Mouse (Mus musculus): ENCODE data around the gene Rad54l2. TPM values are rescaled to one million over a fixed set of nuclear protein-coding genes. Genes with fewer than 3 reads are reported as not detected.

The Rad54l2 gene
- polyA plus RNA-seq, 1 experiment from 2014 or later, result 12.3 TPM

DNA sequence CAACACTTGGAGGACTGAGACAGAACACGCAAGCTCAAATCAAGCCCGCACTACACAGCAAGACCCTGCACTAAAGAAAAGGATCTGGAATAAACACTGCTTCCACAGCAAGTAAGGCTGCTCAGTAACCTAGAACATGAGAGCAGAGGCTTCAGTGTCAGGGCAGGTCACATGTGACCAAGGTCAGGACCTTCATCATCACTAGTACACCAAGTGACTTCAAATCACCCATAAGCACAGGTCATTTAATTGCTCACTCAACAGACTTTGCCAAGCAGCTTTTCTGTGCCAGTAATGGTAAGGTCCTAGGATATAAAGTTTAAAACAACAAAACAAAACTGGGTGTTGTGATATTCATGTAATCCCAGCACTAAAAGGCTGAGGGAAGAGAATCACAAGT is 5.4 kb downstream of the Rad54l2 start:
- Histone ChIP-seq H3K9ac (no peak overlapping the region), H3K27ac (no peak overlapping the region), H3K36me3 (replicated peaks) (no peaks in the 10 kb centered on the region), H3K4me1 (peaks cover 12% of the 10 kb centered on the region), H3K9me3 (no peaks in the 10 kb centered on the region), H3K27me3 (no peaks in the 10 kb centered on the region), H3K4me2 (no peak overlapping the region), H3K4me3 (replicated peaks) (no peak overlapping the region)
- no peak for ATAC-seq (ENCODE audit: low FRiP score)
- 99% methylated on average over 2 of the region's 2 CpGs for WGBS

- WGBS, result 85% methylated on average over 3 of the region's 3 CpGs
These were observed 8.9 kb downstream of the Rad54l2 start for GRCm38 (mm10) chr9:106780086-106780485.

DNA sequence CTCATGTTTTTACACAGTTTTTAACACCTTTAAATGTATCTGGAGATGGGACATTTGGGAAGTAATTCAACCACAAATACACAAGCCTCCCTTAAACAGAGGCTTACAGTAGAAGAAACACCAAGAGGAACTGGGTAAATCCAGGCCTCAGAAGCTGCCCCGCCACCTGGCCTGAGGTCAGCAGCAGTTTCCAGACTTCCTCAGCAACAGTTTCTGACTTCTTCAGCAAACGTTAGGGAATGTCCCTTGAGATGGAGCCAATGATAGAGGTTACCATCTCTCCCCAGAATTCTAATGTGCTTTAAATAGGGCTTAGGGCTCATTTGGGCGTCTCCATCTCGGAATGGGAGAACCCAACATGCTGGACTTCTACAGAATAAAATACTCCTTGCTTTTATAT is 10.7 kb downstream of the Rad54l2 start:
- Histone ChIP-seq H3K27me3 (no peaks in the 10 kb centered on the region), H3K4me3 (replicated peaks) (no peak overlapping the region), H3K9ac (no peak overlapping the region), H3K9me3 (no peaks in the 10 kb centered on the region), H3K4me2 (no peak overlapping the region), H3K4me1 (no peaks in the 10 kb centered on the region), H3K27ac (no peak overlapping the region), H3K36me3 (replicated peaks) (no peaks in the 10 kb centered on the region)
- WGBS, result 93% methylated on average over 4 of the region's 4 CpGs
- no peak for ATAC-seq (ENCODE audit: low FRiP score)

More at GRCm38 (mm10) chr9:106780086-106780485, 8.9 kb downstream of the Rad54l2 start:
- no peaks in the 10 kb centered on the region for H3K36me3 ChIP-seq (replicated peaks)
- ATAC-seq (ENCODE audit: low FRiP score), result no peak
- H3K27me3 ChIP-seq, result no peaks in the 10 kb centered on the region
- no peak overlapping the region for H3K4me3 ChIP-seq (replicated peaks)
- H3K27ac ChIP-seq, result no peak overlapping the region
- H3K9me3 ChIP-seq, result no peaks in the 10 kb centered on the region
- no peak overlapping the region for H3K4me2 ChIP-seq
- no peaks in the 10 kb centered on the region for H3K4me1 ChIP-seq
- no peak overlapping the region for H3K9ac ChIP-seq

DNA sequence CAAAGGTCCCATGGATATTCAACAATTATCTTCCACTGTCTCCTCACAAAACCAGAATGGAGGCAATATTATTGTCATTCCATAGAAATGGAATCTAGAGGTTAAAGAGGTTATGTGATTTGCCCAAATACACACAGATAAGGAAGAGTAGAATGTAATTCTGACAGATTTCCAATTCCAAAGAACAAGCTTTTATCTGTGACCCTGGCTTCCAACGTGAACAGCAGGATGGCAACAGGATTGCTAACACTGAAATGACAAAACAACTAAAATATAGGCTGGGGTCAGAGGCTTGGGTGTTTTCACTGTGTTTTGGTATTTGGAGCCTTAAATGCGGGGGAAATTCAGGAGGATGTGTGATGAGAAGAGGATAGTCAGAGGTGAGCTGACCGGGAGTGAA is 11.6 kb downstream of the Rad54l2 start:
- Histone ChIP-seq H3K4me3 (replicated peaks) (no peak overlapping the region), H3K27ac (no peak overlapping the region), H3K9me3 (no peaks in the 10 kb centered on the region), H3K27me3 (no peaks in the 10 kb centered on the region), H3K4me1 (no peaks in the 10 kb centered on the region), H3K4me2 (no peak overlapping the region), H3K36me3 (replicated peaks) (no peaks in the 10 kb centered on the region), H3K9ac (no peak overlapping the region)
- no peak for ATAC-seq (ENCODE audit: low FRiP score)
- WGBS, result 89% methylated on average over 3 of the region's 3 CpGs

GRCm38 (mm10) chr9:106776116-106776515 is 12.9 kb downstream of the Rad54l2 start:
- 93% methylated on average over 1 of the region's 1 CpGs for WGBS
- H3K4me2 ChIP-seq, result no peak overlapping the region
- no peaks in the 10 kb centered on the region for H3K9me3 ChIP-seq
- no peak for ATAC-seq (ENCODE audit: low FRiP score)
- no peak overlapping the region for H3K27ac ChIP-seq
- no peaks in the 10 kb centered on the region for H3K4me1 ChIP-seq
- H3K36me3 ChIP-seq (replicated peaks), result no peaks in the 10 kb centered on the region
- no peaks in the 10 kb centered on the region for H3K27me3 ChIP-seq
- no peak overlapping the region for H3K9ac ChIP-seq
- H3K4me3 ChIP-seq (replicated peaks), result no peak overlapping the region

GRCm38 (mm10) chr9:106771770-106772169 is 17.2 kb downstream of the Rad54l2 start:
- Histone ChIP-seq H3K27me3 (no peaks in the 10 kb centered on the region), H3K27ac (no peak overlapping the region), H3K4me2 (no peak overlapping the region), H3K4me3 (replicated peaks) (no peak overlapping the region), H3K4me1 (no peaks in the 10 kb centered on the region), H3K36me3 (replicated peaks) (no peaks in the 10 kb centered on the region), H3K9me3 (no peaks in the 10 kb centered on the region), H3K9ac (no peak overlapping the region)
- 94% methylated on average over 2 of the region's 2 CpGs for WGBS
- ATAC-seq (ENCODE audit: low FRiP score), result no peak

GRCm38 (mm10) chr9:106770216-106770615 is 18.8 kb downstream of the Rad54l2 start:
- WGBS, result 86% methylated on average over 3 of the region's 3 CpGs
- no peaks in the 10 kb centered on the region for H3K4me1 ChIP-seq
- no peak overlapping the region for H3K9ac ChIP-seq
- no peaks in the 10 kb centered on the region for H3K9me3 ChIP-seq
- H3K36me3 ChIP-seq (replicated peaks), result no peaks in the 10 kb centered on the region
- no peak for ATAC-seq (ENCODE audit: low FRiP score)
- no peak overlapping the region for H3K4me3 ChIP-seq (replicated peaks)
- no peak overlapping the region for H3K27ac ChIP-seq
- H3K27me3 ChIP-seq, result no peaks in the 10 kb centered on the region
- H3K4me2 ChIP-seq, result no peak overlapping the region

DNA sequence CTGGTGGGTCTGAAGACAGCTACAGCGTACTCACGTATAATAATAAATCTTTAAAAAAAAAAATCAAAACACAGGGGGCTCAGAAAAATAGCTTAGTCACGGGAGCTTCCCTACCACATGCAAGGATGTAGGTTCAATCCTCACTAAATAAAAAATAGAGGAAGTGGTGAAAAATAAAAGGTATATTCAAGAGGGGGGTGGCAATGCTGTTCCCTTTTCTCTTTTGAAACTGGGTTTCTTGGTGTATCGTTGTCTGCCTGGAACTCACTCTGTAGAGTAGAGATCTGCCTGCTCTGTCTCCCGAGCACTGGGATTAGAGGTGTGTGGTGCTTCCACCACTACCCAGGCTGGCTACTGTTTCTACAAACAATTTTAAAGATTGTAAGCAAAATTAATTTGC is 19.2 kb downstream of the Rad54l2 start:
- H3K4me3 ChIP-seq (replicated peaks), result no peak overlapping the region
- no peaks in the 10 kb centered on the region for H3K9me3 ChIP-seq
- H3K27me3 ChIP-seq, result no peaks in the 10 kb centered on the region
- no peak for ATAC-seq (ENCODE audit: low FRiP score)
- no peaks in the 10 kb centered on the region for H3K36me3 ChIP-seq (replicated peaks)
- no peak overlapping the region for H3K4me2 ChIP-seq
- 96% methylated on average over 5 of the region's 5 CpGs for WGBS
- no peaks in the 10 kb centered on the region for H3K4me1 ChIP-seq
- H3K27ac ChIP-seq, result no peak overlapping the region
- H3K9ac ChIP-seq, result no peak overlapping the region

DNA sequence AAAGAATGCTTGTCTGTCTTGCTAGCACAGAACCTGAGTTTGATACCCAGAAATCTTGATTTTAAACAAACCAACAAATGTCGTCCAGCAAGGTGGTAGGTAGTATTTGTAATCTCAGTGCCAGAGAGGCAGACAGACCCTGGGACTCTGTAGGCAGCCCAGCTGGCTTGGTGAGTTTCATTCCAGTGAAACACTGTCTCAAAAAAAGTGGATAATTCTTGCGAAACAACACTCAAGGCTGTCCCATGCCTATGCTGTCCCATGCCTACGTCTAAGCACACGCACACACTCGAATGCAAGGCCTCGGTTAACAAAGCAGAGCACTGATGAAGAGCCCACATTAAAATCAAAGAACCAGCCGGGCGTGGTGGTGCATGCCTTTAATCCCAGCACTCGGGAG is 32.6 kb downstream of the Rad54l2 start:
- ATAC-seq (ENCODE audit: low FRiP score), result no peak
- H3K4me1 ChIP-seq, result no peaks in the 10 kb centered on the region
- no peak overlapping the region for H3K27ac ChIP-seq
- no peak overlapping the region for H3K4me2 ChIP-seq
- no peaks in the 10 kb centered on the region for H3K27me3 ChIP-seq
- no peaks in the 10 kb centered on the region for H3K9me3 ChIP-seq
- H3K9ac ChIP-seq, result no peak overlapping the region
- WGBS, result 92% methylated on average over 9 of the region's 9 CpGs
- H3K36me3 ChIP-seq (replicated peaks), result peaks cover 32% of the 10 kb centered on the region
- H3K4me3 ChIP-seq (replicated peaks), result no peak overlapping the region

- no peaks in the 10 kb centered on the region for H3K4me1 ChIP-seq
- no peak overlapping the region for H3K4me2 ChIP-seq
- no peaks in the 10 kb centered on the region for H3K9me3 ChIP-seq
- H3K4me3 ChIP-seq (replicated peaks), result no peak overlapping the region
- H3K9ac ChIP-seq, result no peak overlapping the region
- no peak for ATAC-seq (ENCODE audit: low FRiP score)
- H3K27me3 ChIP-seq, result no peaks in the 10 kb centered on the region
- peaks cover 32% of the 10 kb centered on the region for H3K36me3 ChIP-seq (replicated peaks)
- H3K27ac ChIP-seq, result no peak overlapping the region
- 93% methylated on average over 4 of the region's 4 CpGs for WGBS
These were observed 33.2 kb downstream of the Rad54l2 start for GRCm38 (mm10) chr9:106755776-106756175.

- Histone ChIP-seq H3K4me3 (replicated peaks) (no peak overlapping the region), H3K9me3 (no peaks in the 10 kb centered on the region), H3K36me3 (replicated peaks) (peaks cover 36% of the 10 kb centered on the region), H3K4me1 (no peaks in the 10 kb centered on the region), H3K9ac (no peak overlapping the region), H3K27ac (no peak overlapping the region), H3K27me3 (no peaks in the 10 kb centered on the region), H3K4me2 (no peak overlapping the region)
- no peak for ATAC-seq (ENCODE audit: low FRiP score)
- 81% methylated on average over 2 of the region's 2 CpGs for WGBS
These were observed 34.7 kb downstream of the Rad54l2 start for GRCm38 (mm10) chr9:106754311-106754710.

DNA sequence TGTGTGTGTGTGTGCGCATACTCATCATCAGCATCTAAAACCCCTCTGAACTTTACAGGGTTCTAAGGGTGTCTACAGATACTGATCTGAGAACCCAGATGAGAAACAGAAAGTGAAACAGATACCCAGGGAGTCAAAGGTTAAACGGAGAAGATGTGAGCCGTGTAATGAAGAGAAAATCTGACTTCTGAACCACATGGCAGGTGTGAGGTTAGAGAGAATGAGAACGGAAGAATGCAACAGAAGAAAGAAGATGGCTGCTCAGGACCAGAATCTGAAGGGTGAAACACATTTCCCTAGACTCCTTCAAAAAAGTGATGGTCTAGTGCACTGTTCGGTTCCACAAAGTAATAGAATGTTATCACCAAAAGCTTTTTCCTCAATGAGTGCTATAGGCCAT is 36.9 kb downstream of the Rad54l2 start:
- Histone ChIP-seq H3K9me3 (no peaks in the 10 kb centered on the region), H3K27me3 (no peaks in the 10 kb centered on the region), H3K9ac (no peak overlapping the region), H3K4me3 (replicated peaks) (no peak overlapping the region), H3K4me2 (no peak overlapping the region), H3K27ac (no peak overlapping the region), H3K4me1 (no peaks in the 10 kb centered on the region), H3K36me3 (replicated peaks) (peaks cover 28% of the 10 kb centered on the region)
- no peak for ATAC-seq (ENCODE audit: low FRiP score)
- WGBS, result 93% methylated on average over 5 of the region's 5 CpGs

GRCm38 (mm10) chr9:106739962-106740361 is 49.0 kb downstream of the Rad54l2 start:
- 97% methylated on average over 1 of the region's 1 CpGs for WGBS
- no peak for ATAC-seq (ENCODE audit: low FRiP score)
- Histone ChIP-seq H3K9me3 (no peaks in the 10 kb centered on the region), H3K4me2 (no peak overlapping the region), H3K4me1 (no peaks in the 10 kb centered on the region), H3K27me3 (no peaks in the 10 kb centered on the region), H3K27ac (no peak overlapping the region), H3K4me3 (replicated peaks) (no peak overlapping the region), H3K36me3 (replicated peaks) (0 out of 2 replicates have a peak, but pooled peaks cover 3% of the 10 kb centered on the region), H3K9ac (no peak overlapping the region)

DNA sequence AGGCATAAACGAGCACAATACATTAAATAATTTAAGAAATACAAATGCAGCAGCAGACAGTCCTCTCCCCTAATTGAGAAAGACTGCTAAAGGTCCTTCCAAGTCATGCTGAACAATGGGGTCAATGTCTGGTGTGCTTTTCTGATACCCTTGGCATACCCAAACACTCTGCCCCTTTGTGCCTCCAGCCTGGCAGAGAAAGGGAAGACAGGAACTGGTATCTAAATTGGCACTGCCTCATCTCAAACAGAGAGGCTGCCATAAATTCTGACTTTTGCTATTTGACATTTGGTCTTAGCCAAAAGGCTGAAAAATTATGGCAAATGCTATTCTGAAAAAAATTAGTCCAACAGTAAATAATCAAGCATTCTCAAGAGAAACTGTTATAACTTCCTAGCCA is 49.9 kb downstream of the Rad54l2 start:
- Histone ChIP-seq H3K4me2 (no peak overlapping the region), H3K36me3 (replicated peaks) (0 out of 2 replicates have a peak, but pooled peaks cover 3% of the 10 kb centered on the region), H3K27ac (no peak overlapping the region), H3K9ac (no peak overlapping the region), H3K4me3 (replicated peaks) (no peak overlapping the region), H3K4me1 (no peaks in the 10 kb centered on the region), H3K9me3 (no peaks in the 10 kb centered on the region), H3K27me3 (no peaks in the 10 kb centered on the region)
- WGBS, result 79% methylated on average over 1 of the region's 1 CpGs
- no peak for ATAC-seq (ENCODE audit: low FRiP score)

All from forebrain, embryonic 12.5 days (tissue).